Mouse (Mus musculus): ENCODE measurements at regions not wholly inside any gene's neighbourhood (a gene's known extent, or its start where the extent isn't known, plus 50 kb on each side); places are given as distances from the start of the nearest gene placed in this dataset.

- TF ChIP-seq CTCF (IDR thresholded peaks at IDR 0.05; ENCODE audit: borderline replicate concordance, control insufficient read depth, extremely low read depth, insufficient read depth, low read length, poor library complexity), result no peak
- TF ChIP-seq POLR2A (IDR thresholded peaks at IDR 0.05; ENCODE audit: control insufficient read depth, extremely low read depth, insufficient read depth, low read length, poor library complexity), result no peak
These were observed 2708.2 kb upstream of the Gm7489 start for GRCm38 (mm10) chr15:51176466-51176865.

All from thymus, adult 2 months (tissue).